Mouse (Mus musculus): ENCODE measurements around the gene Triap1. TPM values are rescaled to one million over a fixed set of nuclear protein-coding genes. Genes with fewer than 3 reads are reported as not detected.
"Not testable (repeated sequence)": the region's sequence is repeated elsewhere in the genome, so short reads cannot be mapped to it uniquely, and the experiment has no call there.

Triap1 gene
- 56.8 and 60.0 TPM in 2 replicates for polyA plus RNA-seq (2014; fragmentation: Nextera tagmentation; extraction: Ambion mirVana)

DNA sequence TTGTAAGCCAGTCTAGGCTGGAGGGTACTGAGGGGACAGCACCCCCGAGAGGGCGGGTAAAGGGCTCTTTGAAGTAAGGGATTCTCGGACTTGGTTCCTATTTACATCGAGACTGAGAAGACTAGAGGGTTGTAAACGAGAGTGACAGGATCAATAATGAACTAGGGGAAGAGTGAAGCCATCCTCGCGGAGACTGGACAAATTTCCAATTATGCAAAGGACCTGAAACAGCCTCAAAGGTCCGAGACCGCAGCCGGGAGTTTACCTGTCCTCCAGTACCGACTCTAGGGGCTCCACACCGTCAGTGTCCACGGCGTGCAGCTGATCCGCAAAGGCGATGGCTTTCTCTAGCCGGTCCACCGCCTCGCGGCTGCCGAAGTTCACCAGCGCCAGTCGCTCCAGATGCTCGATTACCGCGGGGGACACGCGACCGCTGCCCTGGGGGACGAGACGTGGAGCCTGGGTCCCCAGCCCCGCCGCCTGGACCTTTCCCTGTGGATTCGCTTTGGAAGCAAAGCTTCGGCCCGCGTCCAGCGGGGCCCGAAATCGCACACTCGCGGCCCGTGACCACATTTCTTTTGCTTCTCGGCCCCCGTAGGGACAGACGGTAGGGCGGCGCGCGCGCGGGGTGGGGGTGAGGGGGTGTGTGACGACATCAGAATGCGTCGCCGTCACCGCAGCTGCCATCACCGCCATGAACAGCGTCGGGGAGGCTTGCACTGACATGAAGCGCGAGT lies at the start of gene Triap1, which contains the start of gene Gatc:
Gene Triap1 (plus strand): TSS at position 649 of the 737 bp plus-strand sequence.
Gene Gatc (minus strand): TSS at position 602 of the 737 bp plus-strand sequence.
- Histone ChIP-seq H3K4me3 (ENCODE audit: low read depth, low read length) (peak within 1 kb of the TSS; percentile 85), H3K36me3 (ENCODE audit: control insufficient read depth, insufficient read depth, low read length) (peaks cover 15% of the 10 kb centered on the region), H3K9me3 (ENCODE audit: control insufficient read depth, low read length) (no peaks in the 10 kb centered on the region), H3K9ac (ENCODE audit: low read depth, low read length) (peak within 1 kb of the TSS; percentile 74), H3K27me3 (ENCODE audit: control insufficient read depth, insufficient read depth, low read length) (no peaks in the 10 kb centered on the region), H3K27ac (ENCODE audit: low read depth, low read length) (peak within 1 kb of the TSS; percentile 61), H3K4me1 (replicated peaks; ENCODE audit: control insufficient read depth, insufficient read depth, low read length) (peaks cover 4% of the 10 kb centered on the region; the same call in 1 of the 2 replicates), H3K4me2 (replicated peaks; ENCODE audit: low read depth, low read length) (peak within 1 kb of the TSS; percentile 66)
- under 1% methylated on average over 62 of the region's 62 CpGs for whole genome bisulfite sequencing
- ATAC-seq (ENCODE audit: low FRiP score) (peak; percentile 92), DNase-seq (ENCODE audit: low spot score) (peak; percentile 96)

DNA sequence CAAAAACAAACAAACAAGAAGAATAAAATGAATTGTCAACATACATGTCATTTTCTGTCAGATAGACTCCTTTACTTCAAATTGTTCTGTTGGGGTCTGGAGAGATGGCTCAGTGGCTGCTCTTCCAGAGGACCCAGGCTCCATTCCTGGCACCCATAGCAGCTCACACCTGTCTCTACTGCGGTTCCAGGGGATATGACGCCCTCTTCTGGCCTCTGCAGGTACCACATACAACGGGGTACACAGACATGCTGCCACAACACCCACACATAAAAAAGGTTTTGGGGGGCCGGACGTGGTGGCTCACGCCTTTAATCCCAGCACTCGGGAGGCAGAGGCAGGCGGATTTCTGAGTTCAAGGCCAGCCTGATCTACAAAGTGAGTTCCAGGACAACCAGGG lies 46.9 kb upstream of the Triap1 start:
- WGBS, result 90% methylated on average over 8 of the region's 8 CpGs
- ATAC-seq (ENCODE audit: low FRiP score), result no peak
- H3K4me3 ChIP-seq (ENCODE audit: low read depth, low read length), result no peak overlapping the region

DNA sequence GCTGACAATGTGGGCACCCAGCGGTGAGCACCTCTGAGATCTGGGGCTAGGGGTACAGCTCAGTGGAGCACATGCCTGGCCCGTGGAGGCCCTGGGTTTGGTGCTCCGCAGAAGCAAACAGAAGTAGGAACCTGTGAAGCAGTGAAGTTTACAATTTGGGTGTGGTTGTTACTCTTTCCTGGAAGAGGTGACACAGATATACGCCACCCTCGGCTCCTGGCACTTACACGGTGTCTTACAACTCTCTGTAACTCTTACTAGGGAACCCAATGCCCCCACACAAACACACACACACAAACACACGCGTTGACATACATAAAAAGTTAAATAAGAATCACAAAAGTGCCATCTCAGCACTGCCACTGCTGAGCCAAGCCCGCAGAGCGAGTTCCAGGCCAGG lies 44.7 kb upstream of the Triap1 start:
- Histone ChIP-seq H3K27me3 (ENCODE audit: control insufficient read depth, insufficient read depth, low read length) (no peaks in the 10 kb centered on the region), H3K36me3 (ENCODE audit: control insufficient read depth, insufficient read depth, low read length) (peaks cover 8% of the 10 kb centered on the region), H3K27ac (ENCODE audit: low read depth, low read length) (no peak overlapping the region), H3K4me1 (replicated peaks; ENCODE audit: control insufficient read depth, insufficient read depth, low read length) (peaks cover 4% of the 10 kb centered on the region), H3K4me3 (ENCODE audit: low read depth, low read length) (no peak overlapping the region), H3K4me2 (replicated peaks; ENCODE audit: low read depth, low read length) (no peak overlapping the region), H3K9ac (ENCODE audit: low read depth, low read length) (no peak overlapping the region), H3K9me3 (ENCODE audit: control insufficient read depth, low read length) (no peaks in the 10 kb centered on the region)
- 88% methylated on average over 10 of the region's 10 CpGs for WGBS
- no peak for ATAC-seq (ENCODE audit: low FRiP score)
- DNase-seq (ENCODE audit: low spot score), result no peak

More for the DNA sequence above, 46.9 kb upstream of the Triap1 start:
- Histone ChIP-seq H3K4me2 (replicated peaks; ENCODE audit: low read depth, low read length) (no peak overlapping the region), H3K4me1 (replicated peaks; ENCODE audit: control insufficient read depth, insufficient read depth, low read length) (peaks cover 3% of the 10 kb centered on the region), H3K27ac (ENCODE audit: low read depth, low read length) (no peak overlapping the region), H3K9ac (ENCODE audit: low read depth, low read length) (no peak overlapping the region), H3K9me3 (ENCODE audit: control insufficient read depth, low read length) (no peaks in the 10 kb centered on the region), H3K27me3 (ENCODE audit: control insufficient read depth, insufficient read depth, low read length) (no peaks in the 10 kb centered on the region), H3K36me3 (ENCODE audit: control insufficient read depth, insufficient read depth, low read length) (peaks cover 8% of the 10 kb centered on the region)
- DNase-seq (ENCODE audit: low spot score), result no peak

DNA sequence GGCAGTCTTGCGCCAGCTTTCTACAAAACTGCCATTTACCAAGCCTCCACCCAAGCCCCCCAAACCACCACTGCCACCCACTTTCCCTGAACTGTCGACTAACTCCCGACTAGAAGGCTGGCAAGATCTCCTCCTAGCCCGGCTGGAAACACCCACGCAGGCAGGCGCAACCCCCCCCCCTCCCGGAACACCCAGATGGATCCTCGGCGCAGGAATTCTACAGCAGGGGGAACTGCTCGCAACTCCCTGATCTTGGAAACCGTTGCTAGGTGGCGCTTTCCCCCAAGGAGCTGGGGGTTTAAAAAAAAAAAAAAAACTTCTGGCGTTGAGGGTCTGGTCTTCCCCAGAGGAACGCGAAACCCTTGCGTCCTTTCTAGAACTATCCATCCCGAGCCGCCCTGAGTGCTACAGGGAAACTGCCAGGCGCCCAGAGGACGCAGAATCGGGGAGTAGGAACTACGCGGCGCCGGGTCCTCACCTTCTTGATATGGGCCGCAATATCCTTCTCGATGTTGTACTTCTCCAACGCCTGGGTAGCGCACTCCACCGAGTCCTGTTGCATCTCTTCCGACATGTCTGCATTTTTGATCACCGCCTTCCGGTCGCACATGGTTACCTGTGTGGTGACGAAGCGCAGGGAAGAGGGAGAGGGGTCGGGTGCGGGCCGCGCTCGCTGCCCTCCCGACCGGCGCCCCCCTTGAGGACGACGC lies 40.8 kb upstream of the Triap1 start:
- Histone ChIP-seq H3K27ac (ENCODE audit: low read depth, low read length) (peak overlapping the region; percentile 91), H3K9ac (ENCODE audit: low read depth, low read length) (peak overlapping the region; percentile 92), H3K9me3 (ENCODE audit: control insufficient read depth, low read length) (no peaks in the 10 kb centered on the region), H3K27me3 (ENCODE audit: control insufficient read depth, insufficient read depth, low read length) (no peaks in the 10 kb centered on the region), H3K36me3 (ENCODE audit: control insufficient read depth, insufficient read depth, low read length) (peaks cover 8% of the 10 kb centered on the region), H3K4me1 (replicated peaks; ENCODE audit: control insufficient read depth, insufficient read depth, low read length) (peaks cover 4% of the 10 kb centered on the region), H3K4me2 (replicated peaks; ENCODE audit: low read depth, low read length) (peak overlapping the region; percentile 38), H3K4me3 (ENCODE audit: low read depth, low read length) (peak overlapping the region; percentile 90)
- peak; percentile 65 for DNase-seq (ENCODE audit: low spot score)
- WGBS, result 2% methylated on average over 46 of the region's 46 CpGs
- peak; percentile 18 for ATAC-seq (ENCODE audit: low FRiP score)

DNA sequence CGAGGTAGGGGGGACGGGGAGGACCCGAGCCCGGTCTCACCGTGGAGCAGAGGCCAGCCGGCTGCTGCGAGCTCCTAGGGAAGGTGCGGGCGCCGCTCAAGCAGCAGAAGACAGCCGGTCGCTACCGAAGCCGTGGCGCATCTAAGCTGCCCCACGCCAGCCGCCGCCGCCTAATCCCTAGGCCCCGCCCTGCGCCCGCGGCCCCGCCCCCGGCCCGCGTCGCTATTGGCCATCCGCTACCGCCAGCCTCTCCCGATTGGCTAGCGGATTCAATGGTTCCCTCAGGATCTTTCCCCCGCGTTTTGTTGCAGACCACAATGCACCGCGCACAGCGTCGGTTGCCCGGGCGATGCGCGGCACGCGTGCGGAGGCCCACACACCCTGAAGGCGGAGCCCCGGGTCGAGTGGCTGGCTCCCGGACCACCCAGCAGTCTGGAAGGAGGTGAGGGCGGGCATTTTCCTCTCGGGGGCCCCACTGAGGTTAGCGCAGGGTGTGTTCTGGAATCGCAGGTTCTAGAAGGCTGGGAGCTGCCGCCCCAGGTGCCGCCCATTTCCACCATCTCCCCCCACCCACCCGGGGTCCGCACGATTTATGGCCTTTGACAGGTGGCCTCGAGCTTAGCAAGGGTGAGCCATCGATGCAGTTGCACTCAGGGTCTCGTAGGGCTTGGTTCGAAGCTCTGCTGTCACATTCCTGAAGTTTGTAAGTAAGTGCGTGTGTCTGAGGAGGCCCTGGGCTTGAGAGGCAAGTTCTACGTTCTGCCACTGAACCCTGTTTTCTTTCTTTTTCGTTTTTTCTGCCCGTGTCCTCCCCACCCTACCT lies 40.0 kb upstream of the Triap1 start, which contains the start of gene Dynll1:
Gene Dynll1 (minus strand): TSS at position 208 of the 823 bp plus-strand sequence.
- peak within 1 kb of the TSS; percentile 38 for H3K4me2 ChIP-seq (replicated peaks; ENCODE audit: low read depth, low read length)
- peak within 1 kb of the TSS; percentile 91 for H3K27ac ChIP-seq (ENCODE audit: low read depth, low read length)
- peak within 1 kb of the TSS; percentile 92 for H3K9ac ChIP-seq (ENCODE audit: low read depth, low read length)
- no peaks in the 10 kb centered on the region for H3K9me3 ChIP-seq (ENCODE audit: control insufficient read depth, low read length)
- H3K4me1 ChIP-seq (replicated peaks; ENCODE audit: control insufficient read depth, insufficient read depth, low read length), result peaks cover 4% of the 10 kb centered on the region
- peaks cover 8% of the 10 kb centered on the region; the same call in 1 of the 2 replicates for H3K36me3 ChIP-seq (ENCODE audit: control insufficient read depth, insufficient read depth, low read length)
- H3K4me3 ChIP-seq (ENCODE audit: low read depth, low read length), result peak within 1 kb of the TSS; percentile 90
- no peaks in the 10 kb centered on the region for H3K27me3 ChIP-seq (ENCODE audit: control insufficient read depth, insufficient read depth, low read length)
- DNase-seq (ENCODE audit: low spot score), result peak; percentile 100
- ATAC-seq (ENCODE audit: low FRiP score), result peak; percentile 99
- under 1% methylated on average over 50 of the region's 66 CpGs for WGBS

DNA sequence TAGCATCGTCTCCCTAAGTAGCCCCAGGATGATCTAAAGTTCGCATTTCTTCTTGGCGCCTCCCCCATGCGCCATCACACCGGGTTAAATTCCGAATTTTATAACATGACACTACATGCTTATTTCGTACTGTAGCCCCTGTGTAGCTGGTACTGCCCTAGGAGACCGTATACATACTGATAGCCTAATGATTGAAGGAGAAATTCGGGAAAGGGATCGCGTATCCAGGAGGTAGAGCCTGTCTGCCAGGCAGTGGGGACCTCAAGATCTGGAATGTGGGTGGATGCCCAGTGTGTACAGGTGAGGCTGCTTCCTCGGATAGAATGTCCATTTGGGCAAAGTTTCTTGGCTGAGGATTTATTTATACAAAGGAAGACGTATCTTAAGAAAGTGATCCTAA lies 39.4 kb upstream of the Triap1 start:
- 28% methylated on average over 13 of the region's 13 CpGs for WGBS
- peak overlapping the region; percentile 29; the same call in 1 of the 2 replicates for H3K9ac ChIP-seq (ENCODE audit: low read depth, low read length)
- peak overlapping the region; percentile 38 for H3K4me2 ChIP-seq (replicated peaks; ENCODE audit: low read depth, low read length)
- ATAC-seq (ENCODE audit: low FRiP score) (no peak), DNase-seq (ENCODE audit: low spot score) (no peak)
- no peak overlapping the region for H3K27ac ChIP-seq (ENCODE audit: low read depth, low read length)
- H3K4me3 ChIP-seq (ENCODE audit: low read depth, low read length), result peak overlapping the region; percentile 90
- no peaks in the 10 kb centered on the region for H3K9me3 ChIP-seq (ENCODE audit: control insufficient read depth, low read length)
- H3K4me1 ChIP-seq (replicated peaks; ENCODE audit: control insufficient read depth, insufficient read depth, low read length), result peaks cover 4% of the 10 kb centered on the region
- no peaks in the 10 kb centered on the region for H3K27me3 ChIP-seq (ENCODE audit: control insufficient read depth, insufficient read depth, low read length)
- H3K36me3 ChIP-seq (ENCODE audit: control insufficient read depth, insufficient read depth, low read length), result peaks cover 8% of the 10 kb centered on the region; the same call in 1 of the 2 replicates

DNA sequence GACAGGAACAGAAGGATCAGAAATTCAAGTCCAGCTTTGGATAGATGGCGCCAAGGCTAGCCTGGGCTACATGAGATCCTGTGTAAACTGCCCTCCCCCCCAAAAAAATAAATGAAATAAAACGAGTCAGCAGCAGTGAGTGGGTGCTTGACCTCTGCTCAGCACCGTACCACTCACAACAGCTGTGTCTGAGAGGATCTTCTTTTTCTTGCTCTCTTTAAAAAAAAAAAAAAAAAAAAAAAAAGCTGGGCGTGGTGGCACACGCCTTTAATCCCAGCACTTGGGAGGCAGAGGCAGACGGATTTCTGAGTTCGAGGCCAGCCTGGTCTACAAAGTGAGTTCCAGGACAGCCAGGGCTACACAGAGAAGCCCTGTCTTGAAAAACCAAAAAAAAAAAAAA lies 38.8 kb upstream of the Triap1 start:
- not testable (repeated sequence) for H3K4me3 ChIP-seq (ENCODE audit: low read depth, low read length); H3K27ac ChIP-seq (ENCODE audit: low read depth, low read length); H3K9ac ChIP-seq (ENCODE audit: low read depth, low read length); H3K4me2 ChIP-seq (replicated peaks; ENCODE audit: low read depth, low read length); ATAC-seq (ENCODE audit: low FRiP score); H3K9me3 ChIP-seq (ENCODE audit: control insufficient read depth, low read length); H3K36me3 ChIP-seq (ENCODE audit: control insufficient read depth, insufficient read depth, low read length); H3K4me1 ChIP-seq (replicated peaks; ENCODE audit: control insufficient read depth, insufficient read depth, low read length); DNase-seq (ENCODE audit: low spot score); H3K27me3 ChIP-seq (ENCODE audit: control insufficient read depth, insufficient read depth, low read length)
- WGBS, result 89% methylated on average over 3 of the region's 7 CpGs

DNA sequence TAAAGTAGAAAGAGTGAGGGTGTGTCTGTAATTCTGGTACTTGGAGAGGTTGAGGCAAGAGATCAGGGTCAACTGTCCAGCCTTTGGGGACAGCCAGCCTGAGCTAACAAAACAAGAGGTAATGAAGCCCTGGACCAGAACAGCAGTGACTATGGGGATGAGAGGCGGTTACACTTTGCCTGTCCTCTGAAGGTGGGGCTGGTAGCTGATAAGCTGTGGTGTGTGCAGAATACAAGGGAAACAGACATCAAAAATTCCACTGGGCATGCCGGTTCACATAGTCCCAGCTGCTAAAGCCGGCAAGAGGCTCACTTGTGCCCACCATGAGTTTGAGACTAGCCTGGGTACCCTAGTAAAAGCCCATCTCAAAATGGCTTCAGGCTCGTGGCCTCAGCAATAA lies 28.7 kb upstream of the Triap1 start:
- H3K9ac ChIP-seq (ENCODE audit: low read depth, low read length), result no peak overlapping the region
- H3K36me3 ChIP-seq (ENCODE audit: control insufficient read depth, insufficient read depth, low read length), result no peaks in the 10 kb centered on the region
- no peak overlapping the region for H3K4me3 ChIP-seq (ENCODE audit: low read depth, low read length)
- H3K4me2 ChIP-seq (replicated peaks; ENCODE audit: low read depth, low read length), result no peak overlapping the region
- DNase-seq (ENCODE audit: low spot score) (no peak), ATAC-seq (ENCODE audit: low FRiP score) (no peak)
- H3K27ac ChIP-seq (ENCODE audit: low read depth, low read length), result no peak overlapping the region
- H3K9me3 ChIP-seq (ENCODE audit: control insufficient read depth, low read length), result no peaks in the 10 kb centered on the region
- H3K27me3 ChIP-seq (ENCODE audit: control insufficient read depth, insufficient read depth, low read length), result no peaks in the 10 kb centered on the region
- WGBS, result 86% methylated on average over 4 of the region's 4 CpGs
- peaks cover 6% of the 10 kb centered on the region; the same call in 1 of the 2 replicates for H3K4me1 ChIP-seq (replicated peaks; ENCODE audit: control insufficient read depth, insufficient read depth, low read length)

Measured in hindbrain, embryonic 11.5 days (tissue).